Mouse (Mus musculus) stomach, postnatal 0 days (tissue): ENCODE measurements at regions not wholly inside any gene's neighbourhood (a gene's known extent, or its start where the extent isn't known, plus 50 kb on each side); places are given as distances from the start of the nearest gene placed in this dataset.
"Not testable (repeated sequence)": the region's sequence is repeated elsewhere in the genome, so short reads cannot be mapped to it uniquely, and the experiment has no call there.

Experiments used
- ATAC-seq: fragments of 200-750 bp; cut with Nextera tagmentation; 2 replicates; pipeline ENCODE4 v1.8.0; 2017; ENCODE audit not compliant: low FRiP score, low TSS enrichment
- DNase-seq: peaks from one replicate; pipeline ENCODE4 v3.0.0-alpha.2; 2016; ENCODE audit warnings: low spot score
- H3K27ac ChIP-seq: fragments of 300-500 bp; sonication (generic); replicated peaks from 2 replicates; pipeline ENCODE4 v1.5.1; 2014; ENCODE audit warnings: mild to moderate bottlenecking, control low read depth
- H3K27me3 ChIP-seq: fragments of 300-500 bp; sonication (generic); 2 replicates; pipeline ENCODE4 v1.6.1; 2014; ENCODE audit warnings: low read length; ENCODE audit not compliant: control insufficient read depth, insufficient read depth
- H3K36me3 ChIP-seq: fragments of 300-500 bp; sonication (generic); 2 replicates; pipeline ENCODE4 v1.6.1; 2014; ENCODE audit warnings: low read length, mixed read lengths; ENCODE audit not compliant: control insufficient read depth, insufficient read depth
- H3K4me1 ChIP-seq: fragments of 300-500 bp; sonication (generic); replicated peaks from 2 replicates; pipeline ENCODE4 v1.6.1; 2014; ENCODE audit warnings: antibody characterized with exemption; ENCODE audit not compliant: control insufficient read depth, insufficient read depth
- H3K4me2 ChIP-seq: fragments of 300-500 bp; sonication (generic); replicated peaks from 2 replicates; pipeline ENCODE4 v1.6.1; 2014; ENCODE audit warnings: low read depth, mild to moderate bottlenecking, control low read depth, moderate library complexity
- H3K4me3 ChIP-seq: fragments of 300-500 bp; sonication (generic); 2 replicates; pipeline ENCODE4 v1.5.1; 2014; ENCODE audit warnings: low read depth, low read length, control low read depth
- H3K9ac ChIP-seq: fragments of 300-500 bp; sonication (generic); 2 replicates; pipeline ENCODE4 v1.6.1; 2014; ENCODE audit warnings: mild to moderate bottlenecking, low read length, control low read depth, mixed read lengths
- H3K9me3 ChIP-seq: fragments of 300-500 bp; sonication (generic); 2 replicates; pipeline ENCODE4 v1.6.1; 2016; ENCODE audit warnings: low read length; ENCODE audit not compliant: control insufficient read depth
- CTCF ChIP-seq: IDR thresholded peaks from 2 replicates; pipeline ENCODE4 v1.5.1; 2016; ENCODE audit warnings: antibody characterized with exemption, low read depth, mild to moderate bottlenecking, moderate library complexity
- EP300 ChIP-seq: optimal IDR thresholded peaks from 2 replicates; pipeline ENCODE3; 2016; ENCODE audit warnings: antibody characterized with exemption
- WGBS: fragments of 180-500 bp; shearing (Covaris S2); extraction: QIAGEN DNeasy Blood & Tissue Kit; methylation state at CpG from one replicate; pipeline ENCODE4 v1.1.7; 2014; 5-methylcytosine and 5-hydroxymethylcytosine counted together

- ATAC-seq (no peak), DNase-seq (no peak)
- no peak overlapping the region for H3K27ac ChIP-seq
- H3K4me2 ChIP-seq: no peak overlapping the region
- H3K4me1 ChIP-seq: no peaks in the 10 kb centered on the region
- H3K36me3 ChIP-seq: no peaks in the 10 kb centered on the region
- H3K9ac ChIP-seq: no peak overlapping the region
- no peak overlapping the region for H3K4me3 ChIP-seq
- no peaks in the 10 kb centered on the region for H3K9me3 ChIP-seq
- TF ChIP-seq CTCF: no peak
- no peak for TF ChIP-seq EP300
- no peaks in the 10 kb centered on the region for H3K27me3 ChIP-seq
Measured at GRCm38 (mm10) chr12:97157748-97158147, 1101.5 kb downstream of the Galc start.

GRCm38 (mm10) chr12:97156499-97157110, 1102.7 kb downstream of the Galc start:
- WGBS: 66% methylated on average over 3 of the region's 3 CpGs
- ATAC-seq: no peak

GRCm38 (mm10) chr12:97142720-97143119, 1116.5 kb downstream of the Galc start:
- no peak overlapping the region for H3K9ac ChIP-seq
- 66% methylated on average over 3 of the region's 3 CpGs for WGBS

More at GRCm38 (mm10) chr12:97156499-97157110, 1102.7 kb downstream of the Galc start:
- no peak for DNase-seq
- Histone ChIP-seq H3K27ac (no peak overlapping the region), H3K4me3 (no peak overlapping the region), H3K4me2 (no peak overlapping the region), H3K36me3 (no peaks in the 10 kb centered on the region), H3K27me3 (no peaks in the 10 kb centered on the region), H3K4me1 (no peaks in the 10 kb centered on the region), H3K9ac (no peak overlapping the region), H3K9me3 (no peaks in the 10 kb centered on the region)
- TF ChIP-seq CTCF: no peak
- no peak for TF ChIP-seq EP300

GRCm38 (mm10) chr12:97137924-97138323, 1121.3 kb downstream of the Galc start:
- H3K36me3 ChIP-seq: no peaks in the 10 kb centered on the region
- H3K27ac ChIP-seq: no peak overlapping the region
- no peak for ATAC-seq
- no peaks in the 10 kb centered on the region for H3K4me1 ChIP-seq
- DNase-seq: no peak
- WGBS: 57% methylated on average over 7 of the region's 7 CpGs
- no peaks in the 10 kb centered on the region for H3K27me3 ChIP-seq
- no peak overlapping the region for H3K4me2 ChIP-seq
- no peak for TF ChIP-seq EP300
- no peak for TF ChIP-seq CTCF
- no peak overlapping the region for H3K4me3 ChIP-seq
- H3K9me3 ChIP-seq: no peaks in the 10 kb centered on the region
- no peak overlapping the region for H3K9ac ChIP-seq

More at GRCm38 (mm10) chr12:97142720-97143119, 1116.5 kb downstream of the Galc start:
- Histone ChIP-seq H3K4me2 (no peak overlapping the region), H3K27me3 (no peaks in the 10 kb centered on the region), H3K27ac (no peak overlapping the region), H3K4me3 (no peak overlapping the region), H3K36me3 (no peaks in the 10 kb centered on the region), H3K4me1 (no peaks in the 10 kb centered on the region), H3K9me3 (no peaks in the 10 kb centered on the region)
- TF ChIP-seq CTCF (no peak), EP300 (no peak)
- no peak for DNase-seq
- ATAC-seq: no peak

DNA sequence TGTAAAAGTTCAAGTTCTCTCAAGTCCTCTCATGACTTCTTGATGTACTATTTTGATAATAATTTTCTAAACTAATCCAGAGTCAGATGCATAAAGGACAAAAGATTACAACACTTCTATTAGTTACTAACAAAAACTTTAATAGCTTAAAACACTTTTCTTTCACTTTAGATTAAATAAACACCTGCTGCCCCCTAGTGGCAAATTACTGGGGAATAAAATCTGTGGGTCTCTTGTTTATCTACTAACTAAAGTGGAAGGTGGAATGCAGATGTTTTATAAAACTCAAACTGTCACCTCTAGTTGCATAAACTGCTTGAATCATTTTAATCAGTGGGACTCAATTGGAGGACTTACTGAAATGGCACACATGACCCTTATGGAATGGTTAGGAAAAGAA, 1129.0 kb downstream of the Galc start:
- Histone ChIP-seq H3K9ac (no peak overlapping the region), H3K27me3 (no peaks in the 10 kb centered on the region), H3K4me3 (no peak overlapping the region), H3K9me3 (no peaks in the 10 kb centered on the region), H3K4me2 (no peak overlapping the region), H3K36me3 (no peaks in the 10 kb centered on the region), H3K27ac (no peak overlapping the region), H3K4me1 (no peaks in the 10 kb centered on the region)
- no peak for TF ChIP-seq EP300
- peak; percentile 61 for TF ChIP-seq CTCF
- ATAC-seq (no peak), DNase-seq (no peak)

GRCm38 (mm10) chr12:97090577-97091214, 1168.6 kb downstream of the Galc start:
- H3K9me3 ChIP-seq: no peaks in the 10 kb centered on the region
- 51% methylated on average over 2 of the region's 2 CpGs for WGBS
- H3K27ac ChIP-seq: no peak overlapping the region
- no peaks in the 10 kb centered on the region for H3K4me1 ChIP-seq
- ATAC-seq (no peak), DNase-seq (no peak)
- TF ChIP-seq EP300 (no peak), CTCF (no peak)
- no peak overlapping the region for H3K4me3 ChIP-seq
- no peak overlapping the region for H3K4me2 ChIP-seq
- H3K27me3 ChIP-seq: no peaks in the 10 kb centered on the region
- H3K9ac ChIP-seq: no peak overlapping the region
- H3K36me3 ChIP-seq: no peaks in the 10 kb centered on the region

GRCm38 (mm10) chr12:97061352-97061895, 1197.8 kb downstream of the Galc start:
- not testable (repeated sequence) for DNase-seq, H3K4me3 ChIP-seq, H3K9ac ChIP-seq, H3K4me1 ChIP-seq, H3K27ac ChIP-seq, H3K9me3 ChIP-seq, H3K27me3 ChIP-seq, H3K4me2 ChIP-seq, H3K36me3 ChIP-seq
- WGBS: 93% methylated on average over 10 of the region's 13 CpGs
- ATAC-seq: peak; percentile 100
